Mouse (Mus musculus) ES-E14 (cell line): ENCODE results near the gene Pcdh15. TPM values are rescaled to one million over a fixed set of nuclear protein-coding genes. Genes with fewer than 3 reads are reported as not detected.

ENCODE experiments used
- DNase-seq: peaks from one replicate; pipeline ENCODE4 v3.0.0-alpha.2; 2013; ENCODE audit warnings: low read depth, low spot score
- H3K27ac ChIP-seq: 2 replicates; pipeline ENCODE4 v1.5.1; 2012; ENCODE audit warnings: low read depth, mild to moderate bottlenecking, low read length, moderate library complexity, mixed read lengths; ENCODE audit not compliant: poor library complexity, insufficient read depth, severe bottlenecking
- H3K36me3 ChIP-seq: 2 replicates; pipeline ENCODE4 v1.6.1; 2012; ENCODE audit warnings: mild to moderate bottlenecking, low read length, moderate library complexity, mixed read lengths; ENCODE audit not compliant: control insufficient read depth, poor library complexity, insufficient read depth, severe bottlenecking
- H3K4me1 ChIP-seq, 2 experiments: fragments of 150-350 bp in 1 of 2; sonication (generic) in 1 of 2; 2 replicates each; pipeline ENCODE4 v1.6.1; 2012; ENCODE audit warnings: low read length in 2 of 2, mild to moderate bottlenecking in 1 of 2, mixed read lengths in 1 of 2; ENCODE audit not compliant: control insufficient read depth in 2 of 2, insufficient read depth in 2 of 2, poor library complexity in 1 of 2
- H3K4me3 ChIP-seq, 2 experiments: fragments of 150-350 bp in 1 of 2; sonication (generic) in 1 of 2; 2 replicates each; pipeline ENCODE4 v1.5.1; 2012; ENCODE audit warnings: low read length in 2 of 2, low read depth in 1 of 2, mild to moderate bottlenecking in 1 of 2, mixed read lengths in 1 of 2; ENCODE audit not compliant: insufficient read depth in 1 of 2, poor library complexity in 1 of 2, severe bottlenecking in 1 of 2
- H3K9ac ChIP-seq: 2 replicates; pipeline ENCODE4 v1.6.1; 2012; ENCODE audit warnings: low read depth, mild to moderate bottlenecking, low read length, mixed read lengths; ENCODE audit not compliant: poor library complexity, insufficient read depth, severe bottlenecking
- H3K9me3 ChIP-seq: fragments of 150-350 bp; sonication (generic); 2 replicates; pipeline ENCODE4 v1.6.1; 2012; ENCODE audit warnings: low read depth, mild to moderate bottlenecking, low read length; ENCODE audit not compliant: control insufficient read depth, insufficient read depth
- CHD2 ChIP-seq: IDR thresholded peaks from 2 replicates; pipeline ENCODE4 v1.6.1; 2014; ENCODE audit warnings: mild to moderate bottlenecking, low read depth, low read length, inconsistent platforms
- HCFC1 ChIP-seq: IDR thresholded peaks from 2 replicates; pipeline ENCODE4 v1.6.1; 2012; ENCODE audit warnings: low read length, inconsistent platforms, borderline replicate concordance; ENCODE audit not compliant: insufficient read depth
- MAFK ChIP-seq: IDR thresholded peaks from 2 replicates; pipeline ENCODE4 v1.6.1; 2014; ENCODE audit warnings: mild to moderate bottlenecking, low read depth, low read length, inconsistent platforms; ENCODE audit not compliant: insufficient read depth
- ZC3H11A ChIP-seq: IDR thresholded peaks from 2 replicates; pipeline ENCODE4 v1.6.1; 2012; ENCODE audit warnings: low read depth, mild to moderate bottlenecking, inconsistent platforms, low read length, borderline replicate concordance
- ZNF384 ChIP-seq: IDR thresholded peaks from 2 replicates; pipeline ENCODE4 v1.6.1; 2012; ENCODE audit warnings: low read depth, low read length, inconsistent platforms
- in situ Hi-C, 2 experiments: fragments of 600-800 bp; cut with MboI; formaldehyde crosslinking; loops; one replicate each; pipeline ENCODE4 v1.15.1; 2025; ENCODE audit warnings: low sequenced_read_pairs in 2 of 2, inconsistent platforms in 1 of 2; ENCODE audit not compliant: unreplicated experiment in 2 of 2
- total RNA-seq: library from RNA; depleted of rRNA; stranded (reverse); fragments of 300-350 nt; gene quantifications from 2 replicates; pipeline ENCODE4 v1.2.3, GENCODE M21; 2012

Pcdh15 gene
- total RNA-seq, 1 experiment, result 0.04 TPM

DNA sequence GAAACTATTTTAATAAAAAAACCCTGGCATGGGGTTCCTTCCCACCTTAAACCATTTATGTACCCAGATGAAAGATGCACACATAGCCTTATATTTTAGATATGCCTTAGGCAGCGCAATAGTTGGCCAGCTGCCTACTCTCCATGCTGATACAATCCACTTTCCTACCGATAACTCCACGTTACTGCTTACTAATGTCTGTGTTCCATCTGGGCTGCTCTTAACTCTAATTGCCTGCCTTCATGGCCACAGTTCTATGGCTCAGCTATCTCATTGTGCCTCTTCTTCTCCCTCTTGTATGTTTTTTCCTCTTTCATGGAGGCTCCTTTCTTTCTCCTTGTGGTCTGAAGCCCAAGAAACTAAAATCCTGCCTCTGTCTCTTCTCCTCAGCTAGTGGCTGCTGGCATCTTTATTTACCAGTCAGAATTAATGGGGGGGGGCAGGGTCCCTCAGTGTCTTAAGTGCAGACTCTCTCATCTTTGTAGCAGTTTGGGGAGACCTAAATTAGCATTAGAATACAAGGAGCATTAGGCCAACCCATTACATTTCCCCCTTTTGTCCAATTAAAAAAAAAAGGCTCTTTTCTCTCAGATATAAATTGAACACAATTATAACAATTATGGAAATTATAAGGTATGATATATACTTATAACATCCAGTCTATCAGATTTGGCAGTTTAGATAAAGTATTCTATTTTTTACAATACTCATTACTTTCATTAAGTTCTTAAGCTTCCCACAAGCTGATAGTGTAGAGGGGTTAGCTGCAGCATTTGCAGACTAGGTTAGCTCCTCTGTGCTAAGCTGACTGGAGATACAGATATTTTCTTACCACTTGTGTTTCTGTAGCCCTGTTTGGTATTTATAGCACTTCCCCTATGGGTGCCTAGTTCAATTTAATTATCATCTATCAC is 1240.4 kb downstream of the Pcdh15 start:
- no peaks in the 10 kb centered on the region for H3K9me3 ChIP-seq
- H3K4me1 ChIP-seq, result no peaks in the 10 kb centered on the region
- no peak overlapping the region for H3K9ac ChIP-seq
- no peak for TF ChIP-seq MAFK
- TF ChIP-seq HCFC1, result no peak
- TF ChIP-seq ZC3H11A, result no peak
- no peak for TF ChIP-seq ZNF384
- TF ChIP-seq CHD2, result no peak
- H3K4me3 ChIP-seq, result no peak overlapping the region
- in situ Hi-C loops, result no loop called here
- H3K27ac ChIP-seq, result no peak overlapping the region
- DNase-seq, result no peak
- H3K36me3 ChIP-seq, result no peaks in the 10 kb centered on the region

DNA sequence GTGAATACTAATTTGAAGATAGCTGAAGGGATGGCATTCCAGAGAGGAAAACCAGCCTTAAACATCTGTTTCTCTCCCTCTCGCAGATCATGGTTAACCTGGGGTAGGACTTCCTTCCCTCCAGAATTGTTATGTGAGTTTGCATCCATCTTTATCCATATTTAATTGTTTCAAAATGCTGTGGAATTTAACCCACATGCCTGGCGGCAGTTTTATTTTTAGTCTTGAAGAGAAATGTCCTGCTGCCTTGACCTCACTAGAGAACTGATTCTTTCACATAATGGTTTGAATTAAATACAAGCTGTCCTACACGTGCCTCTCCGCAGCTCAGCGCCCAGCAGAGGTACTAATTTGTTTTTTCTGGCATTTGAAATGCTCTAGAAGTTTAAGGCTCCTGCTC is 1260.4 kb downstream of the Pcdh15 start:
- no peak overlapping the region for H3K27ac ChIP-seq
- H3K36me3 ChIP-seq, result no peaks in the 10 kb centered on the region
- no peak overlapping the region for H3K9ac ChIP-seq
- TF ChIP-seq MAFK, result no peak
- TF ChIP-seq ZC3H11A, result no peak
- TF ChIP-seq ZNF384, result no peak
- TF ChIP-seq CHD2, result no peak
- no peak for TF ChIP-seq HCFC1
- in situ Hi-C loops, result no loop called here
- no peaks in the 10 kb centered on the region for H3K9me3 ChIP-seq
- no peak overlapping the region for H3K4me3 ChIP-seq
- no peaks in the 10 kb centered on the region for H3K4me1 ChIP-seq
- DNase-seq, result no peak

DNA sequence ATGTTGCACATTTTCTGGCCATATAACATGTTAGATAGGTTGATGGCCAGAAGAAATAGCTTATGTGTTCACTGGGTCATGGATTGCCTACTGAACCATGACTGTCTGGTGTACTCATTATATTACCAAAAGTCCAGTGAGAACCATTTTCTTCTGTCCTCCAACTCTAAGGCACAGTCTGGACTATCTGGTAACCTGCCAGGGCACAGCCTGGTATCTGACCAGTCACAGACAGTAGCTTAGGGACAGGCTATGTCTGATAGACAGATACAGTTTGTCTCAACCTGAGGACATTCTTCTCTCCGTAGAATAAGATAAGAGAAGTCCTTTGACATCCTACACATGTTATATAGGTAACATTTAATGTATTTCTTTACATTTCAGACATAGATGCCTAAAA is 1279.6 kb downstream of the Pcdh15 start:
- no peak for DNase-seq
- Histone ChIP-seq H3K27ac (no peak overlapping the region), H3K4me3 (no peak overlapping the region), H3K9me3 (no peaks in the 10 kb centered on the region), H3K36me3 (no peaks in the 10 kb centered on the region), H3K9ac (no peak overlapping the region), H3K4me1 (no peaks in the 10 kb centered on the region)
- TF ChIP-seq ZC3H11A (no peak), CHD2 (no peak), MAFK (no peak)
- in situ Hi-C loops, result no loop called here

GRCm38 (mm10) chr10:74379276-74380134 is 1280.4 kb downstream of the Pcdh15 start:
- TF ChIP-seq ZC3H11A (no peak), ZNF384 (no peak), HCFC1 (no peak), MAFK (no peak), CHD2 (no peak)
- H3K27ac ChIP-seq, result no peak overlapping the region
- no peak overlapping the region for H3K9ac ChIP-seq
- H3K4me3 ChIP-seq, result no peak overlapping the region
- no peaks in the 10 kb centered on the region for H3K36me3 ChIP-seq
- no peaks in the 10 kb centered on the region for H3K4me1 ChIP-seq
- in situ Hi-C loops, result no loop called here
- H3K9me3 ChIP-seq, result no peaks in the 10 kb centered on the region
- no peak for DNase-seq
